Mouse (Mus musculus) heart, embryonic 10.5 days (tissue): ENCODE measurements around the gene Kctd7. TPM values are rescaled to one million over a fixed set of nuclear protein-coding genes. Genes with fewer than 3 reads are reported as not detected.
A peak's percentile ranks its signal among the peaks of the same experiment; 100 is the strongest.

Experiments used
- DNase-seq: peaks from one replicate; pipeline ENCODE4 v3.0.0-alpha.2; 2017; ENCODE audit warnings: low spot score
- H3K27ac ChIP-seq: fragments of 300-500 bp; sonication (generic); 2 replicates; pipeline ENCODE4 v1.5.1; 2016; ENCODE audit warnings: mild to moderate bottlenecking
- H3K27me3 ChIP-seq: fragments of 300-500 bp; sonication (generic); 2 replicates; pipeline ENCODE4 v1.6.1; 2016; ENCODE audit warnings: mild to moderate bottlenecking; ENCODE audit not compliant: poor library complexity, insufficient read depth, severe bottlenecking
- H3K36me3 ChIP-seq: fragments of 300-500 bp; sonication (generic); 2 replicates; pipeline ENCODE4 v1.6.1; 2016; ENCODE audit warnings: mild to moderate bottlenecking, moderate library complexity
- H3K4me1 ChIP-seq: fragments of 300-500 bp; sonication (generic); 2 replicates; pipeline ENCODE4 v1.6.1; 2016; ENCODE audit warnings: mild to moderate bottlenecking
- H3K4me3 ChIP-seq: fragments of 300-500 bp; sonication (generic); 2 replicates; pipeline ENCODE4 v1.5.1; 2016; ENCODE audit warnings: mild to moderate bottlenecking, moderate library complexity
- H3K9me3 ChIP-seq: fragments of 300-500 bp; sonication (generic); 2 replicates; pipeline ENCODE4 v1.6.1; 2016; ENCODE audit warnings: mild to moderate bottlenecking, moderate library complexity
- WGBS: fragments of 180-500 bp; shearing (Covaris S2); methylation state at CpG from one replicate; pipeline ENCODE4 v1.1.7; 2016; 5-methylcytosine and 5-hydroxymethylcytosine counted together
- polyA plus RNA-seq: library from polyadenylated mRNA; unstranded; fragments of >200 nt; fragmentation: Nextera tagmentation; extraction: Ambion mirVana; gene quantifications from 2 replicates; pipeline ENCODE4 v1.2.1, GENCODE M21; 2016

The Kctd7 gene
- polyA plus RNA-seq, 1 experiment from 2014 or later: 4.4 TPM

DNA sequence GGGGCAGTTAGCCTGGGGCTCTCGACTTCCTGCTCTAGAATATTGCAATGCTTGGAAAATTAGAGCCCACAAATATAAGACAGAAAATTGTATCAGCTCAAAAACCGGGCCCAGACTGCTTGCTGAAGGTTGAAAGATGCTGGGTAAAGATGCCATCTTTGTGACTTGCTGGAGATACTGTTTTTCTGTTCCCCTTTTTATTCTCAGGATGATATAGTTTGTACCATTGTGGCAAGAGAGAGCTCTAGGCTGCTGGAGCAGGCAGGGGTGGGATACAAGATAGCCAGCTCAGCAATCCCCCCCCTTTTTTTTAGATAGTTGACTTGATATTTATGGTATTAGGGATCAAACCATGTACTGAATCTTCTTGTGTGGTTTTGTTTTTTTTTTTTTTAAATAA, 9.6 kb downstream of the Kctd7 start:
- no peak for DNase-seq
- peaks cover 27% of the 10 kb centered on the region; the same call in 1 of the 2 replicates for H3K27me3 ChIP-seq
- H3K9me3 ChIP-seq: no peaks in the 10 kb centered on the region
- H3K36me3 ChIP-seq: peaks cover 22% of the 10 kb centered on the region
- WGBS: 78% methylated on average over 2 of the region's 2 CpGs
- no peak overlapping the region for H3K27ac ChIP-seq
- H3K4me1 ChIP-seq: peaks cover 9% of the 10 kb centered on the region; the same call in 1 of the 2 replicates
- no peak overlapping the region for H3K4me3 ChIP-seq

- Histone ChIP-seq H3K9me3 (no peaks in the 10 kb centered on the region), H3K4me3 (no peak overlapping the region), H3K4me1 (peaks cover 9% of the 10 kb centered on the region; the same call in 1 of the 2 replicates), H3K36me3 (peaks cover 2% of the 10 kb centered on the region; the same call in 1 of the 2 replicates), H3K27me3 (0 out of 2 replicates have a peak, but pooled peaks cover 11% of the 10 kb centered on the region), H3K27ac (no peak overlapping the region)
- 75% methylated on average over 4 of the region's 4 CpGs for WGBS
- no peak for DNase-seq
These were observed 13.9 kb downstream of the Kctd7 start for GRCm38 (mm10) chr5:130158545-130158944.

DNA sequence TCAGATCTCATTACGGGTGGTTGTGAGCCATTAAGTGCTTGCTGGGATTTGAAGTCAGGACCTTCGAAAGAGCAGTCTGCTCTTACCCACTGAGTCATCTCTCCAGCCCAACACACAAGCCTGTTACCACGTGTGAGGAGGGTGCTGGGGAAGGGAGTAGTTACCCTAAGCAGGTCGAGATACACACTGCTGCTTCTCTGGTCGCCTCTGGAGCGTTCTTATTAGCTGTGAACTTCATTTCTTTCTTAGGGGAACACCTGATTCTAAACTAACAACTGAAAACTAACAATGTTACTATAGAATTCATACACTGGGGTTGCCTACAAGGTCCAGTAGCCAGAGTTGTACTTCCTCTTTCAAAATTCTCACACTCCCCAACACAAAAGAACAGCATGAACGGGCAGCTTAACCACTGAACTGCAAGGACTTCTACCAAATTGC, 15.1 kb downstream of the Kctd7 start:
- Histone ChIP-seq H3K9me3 (no peaks in the 10 kb centered on the region), H3K4me3 (no peak overlapping the region), H3K27ac (no peak overlapping the region), H3K36me3 (no peaks in the 10 kb centered on the region), H3K4me1 (peaks cover 8% of the 10 kb centered on the region; the same call in 1 of the 2 replicates), H3K27me3 (0 out of 2 replicates have a peak, but pooled peaks cover 6% of the 10 kb centered on the region)
- no peak for DNase-seq
- 63% methylated on average over 7 of the region's 7 CpGs for WGBS

DNA sequence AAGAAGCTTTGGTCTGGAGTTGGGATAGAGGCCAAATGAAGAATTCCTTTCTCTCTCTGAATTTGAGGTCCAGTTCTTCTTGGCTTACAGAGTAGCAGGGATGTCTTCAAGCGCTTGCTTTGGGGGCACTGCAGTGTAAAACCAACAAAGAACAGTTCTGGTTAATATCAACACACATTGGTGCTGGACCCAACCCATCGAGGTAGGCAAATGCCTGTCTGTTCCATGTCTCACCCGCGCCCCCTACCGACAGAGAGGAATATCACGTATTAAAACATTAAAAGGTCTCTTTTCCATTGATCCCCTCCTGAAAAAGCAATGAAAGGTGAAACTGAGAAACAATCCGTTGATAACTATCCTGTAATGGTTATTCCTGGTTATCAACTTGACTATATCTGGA, 19.0 kb downstream of the Kctd7 start:
- H3K36me3 ChIP-seq: no peaks in the 10 kb centered on the region
- no peaks in the 10 kb centered on the region for H3K4me1 ChIP-seq
- whole genome bisulfite sequencing: 4% methylated on average over 7 of the region's 7 CpGs
- no peaks in the 10 kb centered on the region for H3K27me3 ChIP-seq
- H3K9me3 ChIP-seq: no peaks in the 10 kb centered on the region
- H3K4me3 ChIP-seq: no peak overlapping the region
- no peak overlapping the region for H3K27ac ChIP-seq
- DNase-seq: no peak

GRCm38 (mm10) chr5:130165213-130165612, 20.6 kb downstream of the Kctd7 start:
- no peak overlapping the region for H3K4me3 ChIP-seq
- no peaks in the 10 kb centered on the region for H3K27me3 ChIP-seq
- no peak overlapping the region for H3K27ac ChIP-seq
- no peaks in the 10 kb centered on the region for H3K4me1 ChIP-seq
- DNase-seq: no peak
- WGBS: 62% methylated on average over 4 of the region's 4 CpGs
- no peaks in the 10 kb centered on the region for H3K36me3 ChIP-seq
- no peaks in the 10 kb centered on the region for H3K9me3 ChIP-seq

DNA sequence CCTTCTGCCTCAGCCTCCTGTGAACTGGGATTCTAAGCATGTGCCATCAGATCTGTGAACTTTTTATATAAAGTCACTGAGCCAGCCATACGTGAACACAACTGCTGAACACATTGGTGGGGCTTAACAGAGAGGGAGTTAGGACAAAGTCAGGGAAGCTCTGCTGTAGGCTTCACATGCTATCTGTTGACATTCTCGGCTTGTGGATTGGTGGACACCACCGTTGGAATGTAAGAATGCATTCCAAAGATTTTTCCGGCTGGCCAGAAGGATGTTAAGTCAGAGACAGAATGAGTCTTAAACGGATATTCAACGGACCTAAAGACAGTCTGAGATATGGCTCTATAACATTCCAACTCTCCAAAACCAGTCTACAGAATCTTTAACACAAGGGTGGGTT, 24.4 kb downstream of the Kctd7 start:
- H3K36me3 ChIP-seq: no peaks in the 10 kb centered on the region
- WGBS: 30% methylated on average over 6 of the region's 6 CpGs
- no peaks in the 10 kb centered on the region for H3K9me3 ChIP-seq
- H3K27ac ChIP-seq: peak overlapping the region; percentile 5; the same call in 1 of the 2 replicates
- no peaks in the 10 kb centered on the region for H3K27me3 ChIP-seq
- DNase-seq: no peak
- H3K4me3 ChIP-seq: no peak overlapping the region
- H3K4me1 ChIP-seq: peaks cover 28% of the 10 kb centered on the region

GRCm38 (mm10) chr5:130170666-130171422, 26.2 kb downstream of the Kctd7 start:
- peak overlapping the region; percentile 93 for H3K4me3 ChIP-seq
- H3K9me3 ChIP-seq: no peaks in the 10 kb centered on the region
- WGBS: 7% methylated on average over 6 of the region's 6 CpGs
- H3K36me3 ChIP-seq: no peaks in the 10 kb centered on the region
- H3K27me3 ChIP-seq: no peaks in the 10 kb centered on the region
- no peak for DNase-seq
- peaks cover 29% of the 10 kb centered on the region for H3K4me1 ChIP-seq
- peak overlapping the region; percentile 93 for H3K27ac ChIP-seq

DNA sequence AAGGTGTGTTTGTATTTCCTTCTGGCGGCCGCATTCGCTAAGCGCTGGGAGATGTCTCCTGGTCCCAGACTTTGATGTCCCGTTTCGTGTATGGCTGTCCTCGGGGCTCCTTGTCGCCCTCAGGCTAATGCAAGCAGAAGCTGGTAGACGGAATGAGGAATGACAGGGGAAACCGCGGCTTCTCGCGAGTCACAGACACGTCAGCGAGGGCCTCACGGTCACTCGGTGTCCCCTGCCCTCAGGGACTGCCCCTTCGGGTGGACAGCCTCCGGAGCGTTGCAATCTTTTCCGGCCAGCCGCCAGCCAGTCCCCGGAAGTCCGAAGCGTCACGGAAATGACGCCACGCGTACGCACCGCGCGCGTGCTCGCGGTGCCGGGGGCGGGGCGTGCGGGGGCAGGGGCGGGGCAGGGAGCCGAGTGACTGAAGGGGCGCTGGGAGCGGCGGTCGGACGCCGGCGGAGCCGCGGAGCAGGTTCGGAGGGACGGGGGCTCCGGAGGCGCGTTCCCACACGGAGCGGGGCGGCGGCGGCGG, 26.8 kb downstream of the Kctd7 start, which contains the start of gene Rabgef1:
Gene Rabgef1, plus strand, starts transcription at position 376 of the 532 bp plus-strand sequence.
- peak; percentile 97 for DNase-seq
- Histone ChIP-seq H3K9me3 (no peaks in the 10 kb centered on the region), H3K4me1 (peaks cover 29% of the 10 kb centered on the region), H3K27ac (peak within 1 kb of the TSS; percentile 93), H3K36me3 (no peaks in the 10 kb centered on the region), H3K27me3 (no peaks in the 10 kb centered on the region), H3K4me3 (peak within 1 kb of the TSS; percentile 93)
- under 1% methylated on average over 60 of the region's 62 CpGs for WGBS

GRCm38 (mm10) chr5:130171956-130172601, 27.4 kb downstream of the Kctd7 start:
- Histone ChIP-seq H3K9me3 (no peaks in the 10 kb centered on the region), H3K4me1 (peaks cover 29% of the 10 kb centered on the region), H3K27me3 (no peaks in the 10 kb centered on the region), H3K36me3 (no peaks in the 10 kb centered on the region), H3K27ac (peak overlapping the region; percentile 93), H3K4me3 (peak overlapping the region; percentile 93)
- WGBS: under 1% methylated on average over 43 of the region's 46 CpGs
- DNase-seq: peak; percentile 85

- H3K4me1 ChIP-seq: peaks cover 33% of the 10 kb centered on the region
- no peaks in the 10 kb centered on the region for H3K27me3 ChIP-seq
- DNase-seq: no peak
- no peak overlapping the region; the same call in 1 of the 2 replicates for H3K27ac ChIP-seq
- H3K36me3 ChIP-seq: no peaks in the 10 kb centered on the region
- 76% methylated on average over 4 of the region's 4 CpGs for WGBS
- peak overlapping the region; percentile 93 for H3K4me3 ChIP-seq
- H3K9me3 ChIP-seq: no peaks in the 10 kb centered on the region
These were observed 28.4 kb downstream of the Kctd7 start for GRCm38 (mm10) chr5:130173012-130173411.

- Histone ChIP-seq H3K4me3 (no peak overlapping the region), H3K4me1 (peaks cover 36% of the 10 kb centered on the region), H3K27ac (no peak overlapping the region), H3K36me3 (no peaks in the 10 kb centered on the region), H3K9me3 (no peaks in the 10 kb centered on the region), H3K27me3 (no peaks in the 10 kb centered on the region)
- 51% methylated on average over 4 of the region's 4 CpGs for WGBS
- DNase-seq: no peak
These were observed 33.2 kb downstream of the Kctd7 start for GRCm38 (mm10) chr5:130177871-130178270.

DNA sequence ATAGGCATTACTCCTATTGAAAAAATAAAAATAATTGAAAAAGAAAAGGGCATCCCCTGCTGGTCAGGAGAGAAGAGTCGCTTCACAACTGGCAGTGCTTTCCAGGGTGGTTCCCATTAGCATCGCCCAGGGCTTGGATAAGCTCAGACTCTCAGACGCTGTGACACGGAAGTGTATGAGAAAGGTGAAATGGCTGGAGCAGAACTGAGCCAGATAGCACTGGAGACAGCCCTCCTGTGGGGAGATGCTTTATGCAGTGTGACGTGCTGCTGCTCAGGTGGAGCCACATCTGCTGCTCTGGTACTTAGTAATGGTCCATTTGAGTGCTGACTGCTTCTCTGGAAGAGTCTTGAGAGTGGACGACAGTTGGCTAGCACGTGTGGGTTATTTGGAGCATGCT, 35.7 kb downstream of the Kctd7 start:
- Histone ChIP-seq H3K4me1 (peaks cover 23% of the 10 kb centered on the region; the same call in 1 of the 2 replicates), H3K9me3 (no peaks in the 10 kb centered on the region), H3K36me3 (no peaks in the 10 kb centered on the region), H3K27ac (no peak overlapping the region), H3K27me3 (no peaks in the 10 kb centered on the region), H3K4me3 (no peak overlapping the region)
- no peak for DNase-seq
- 64% methylated on average over 7 of the region's 7 CpGs for WGBS
